11 mouse cellular contexts compared by ENCODE assay signal in genomic region chr12:71898231-71898630, GRCm38 (mm10).
A peak's percentile ranks its signal among the peaks of the same experiment; 100 is the strongest.
DNase-seq lines count a peak whose midpoint lies in the region; ATAC-seq and TF ChIP-seq lines count a peak whose summit lies in the region.
"Had no signal": no experiment of that assay in that cellular context is flagged by ENCODE, and none has a peak within 500 bp of the region (broad histone marks: within the 10 kb centered on the region; RNA-seq: fewer than 3 reads in every experiment).

No protein-coding gene starts in this region.

- H3K4me3 ChIP-seq in layer of hippocampus, adult 2 months: no peak overlapping the region
- no peak overlapping the region for H3K4me3 ChIP-seq in intestine, postnatal 0 days (ENCODE audit: low read depth, low read length)

- peak in 1 of 2 experiments; percentile 31 for DNase-seq in layer of hippocampus, adult 2 months (ENCODE audit: low spot score in 2 of 2)
- DNase-seq in layer of hippocampus, postnatal 10 days (ENCODE audit: low spot score in 2 of 2): no peak
- peak; percentile 81 for DNase-seq in adrenal gland, adult 2 months
- peak; percentile 68 to 73 for DNase-seq in adrenal gland, postnatal 36 days
- no peak for DNase-seq in kidney, postnatal 25 days
- DNase-seq: kidney, adult 8-10 months; thymus, adult 2 months had no signal

- H3K27me3 ChIP-seq in intestine, postnatal 0 days (replicated peaks; ENCODE audit: control insufficient read depth, insufficient read depth, low read length): no peaks in the 10 kb centered on the region

- peak overlapping the region; percentile 83 for H3K27ac ChIP-seq in layer of hippocampus, adult 2 months
- H3K27ac ChIP-seq in intestine, postnatal 0 days (ENCODE audit: low read depth, low read length): peak overlapping the region; percentile 58
- H3K27ac ChIP-seq: liver, embryonic 14.5 days had no signal

- 46% methylated on average over 5 of the region's 5 CpGs for WGBS in intestine, postnatal 0 days

- TF ChIP-seq CTCF in layer of hippocampus, adult 2 months (conservative IDR thresholded peaks at IDR 0.05): no peak
- no peak for TF ChIP-seq CTCF in intestine, postnatal 0 days (IDR thresholded peaks at IDR 0.05; ENCODE audit: low read depth)

- ATAC-seq in intestine, postnatal 0 days: peak; percentile 83
- no peak for ATAC-seq in erythroblast, adult 5-6 weeks (replicated peaks; ENCODE audit: low FRiP score, poor library complexity, severe bottlenecking)
- no peak for ATAC-seq in activated CD4-positive, CD25-positive, alpha-beta regulatory T cell, adult 4 months

- no peaks in the 10 kb centered on the region for H3K9me3 ChIP-seq in intestine, postnatal 0 days (ENCODE audit: control insufficient read depth)

- H3K9ac ChIP-seq in intestine, postnatal 0 days (ENCODE audit: low read depth, low read length): no peak overlapping the region
- H3K9ac ChIP-seq: liver, embryonic 14.5 days had no signal

- no peaks in the 10 kb centered on the region for H3K4me1 ChIP-seq in intestine, postnatal 0 days (replicated peaks; ENCODE audit: control insufficient read depth, insufficient read depth, low read length)

- H3K36me3 ChIP-seq in intestine, postnatal 0 days (ENCODE audit: control insufficient read depth, insufficient read depth): peaks cover 30% of the 10 kb centered on the region

- H3K4me2 ChIP-seq in intestine, postnatal 0 days (replicated peaks; ENCODE audit: low read depth): no peak overlapping the region

Comparison
In these comparisons a context has a peak if more than half of its experiments do, and no peak if none do; other contexts are left out.
1. DNase-seq: peak in adrenal gland, adult 2 months (single experiment) and adrenal gland, postnatal 36 days (2 of 2); none in layer of hippocampus, postnatal 10 days (0 of 2) and kidney, postnatal 25 days (0 of 2).